Mouse (Mus musculus) embryonic facial prominence, embryonic 10.5 days (tissue): ENCODE measurements at regions not wholly inside any gene's neighbourhood (a gene's known extent, or its start where the extent isn't known, plus 50 kb on each side); places are given as distances from the start of the nearest gene placed in this dataset.

Experiments used
- DNase-seq: peaks from one replicate; pipeline ENCODE4 v3.0.0-alpha.2; 2017; ENCODE audit warnings: low spot score
- H3K27ac ChIP-seq: fragments of 300-500 bp; sonication (generic); replicated peaks from 2 replicates; pipeline ENCODE4 v1.5.1; 2016; ENCODE audit warnings: mild to moderate bottlenecking
- H3K27me3 ChIP-seq: fragments of 300-500 bp; sonication (generic); replicated peaks from 2 replicates; pipeline ENCODE4 v1.6.1; 2016; ENCODE audit warnings: low read depth, mild to moderate bottlenecking; ENCODE audit not compliant: poor library complexity, severe bottlenecking
- H3K36me3 ChIP-seq: fragments of 300-500 bp; sonication (generic); replicated peaks from 2 replicates; pipeline ENCODE4 v1.6.1; 2016; ENCODE audit warnings: mild to moderate bottlenecking, moderate library complexity
- H3K4me1 ChIP-seq: fragments of 300-500 bp; sonication (generic); 2 replicates; pipeline ENCODE4 v1.6.1; 2016
- H3K4me3 ChIP-seq: fragments of 300-500 bp; sonication (generic); 2 replicates; pipeline ENCODE4 v1.5.1; 2016; ENCODE audit warnings: mild to moderate bottlenecking, moderate library complexity
- H3K9me3 ChIP-seq: fragments of 300-500 bp; sonication (generic); 2 replicates; pipeline ENCODE4 v1.6.1; 2016; ENCODE audit warnings: mild to moderate bottlenecking
- WGBS: fragments of 180-500 bp; shearing (Covaris S2); methylation state at CpG from one replicate; pipeline ENCODE4 v1.1.7; 2016; 5-methylcytosine and 5-hydroxymethylcytosine counted together

- no peaks in the 10 kb centered on the region for H3K9me3 ChIP-seq
- no peak overlapping the region for H3K27ac ChIP-seq
- no peaks in the 10 kb centered on the region for H3K27me3 ChIP-seq
- H3K4me1 ChIP-seq: no peaks in the 10 kb centered on the region
- 85% methylated on average over 3 of the region's 3 CpGs for whole genome bisulfite sequencing
- no peaks in the 10 kb centered on the region for H3K36me3 ChIP-seq
- H3K4me3 ChIP-seq: no peak overlapping the region
- DNase-seq: no peak
These were observed 344.4 kb downstream of the Etv1 start for GRCm38 (mm10) chr12:39123391-39124095.

DNA sequence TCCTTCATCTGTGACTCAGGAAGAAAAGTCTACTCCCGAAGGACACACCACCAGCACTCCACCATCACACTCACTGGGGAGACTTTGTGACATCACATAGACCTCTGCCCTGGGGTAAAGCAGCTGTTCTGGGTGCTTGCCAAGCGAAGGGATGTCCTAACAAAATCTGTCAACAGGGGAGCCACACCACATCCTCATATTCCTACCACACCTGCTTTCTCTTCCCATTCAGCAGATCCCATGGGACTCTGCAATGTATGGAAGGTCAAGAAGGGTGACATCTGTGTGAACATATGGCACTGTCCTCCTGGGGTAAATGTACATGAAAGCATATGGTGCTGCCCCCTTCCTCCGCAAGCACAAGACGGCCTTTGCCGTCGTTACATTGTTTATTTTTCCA is 375.5 kb downstream of the Etv1 start:
- Histone ChIP-seq H3K27ac (no peak overlapping the region), H3K4me1 (peaks cover 4% of the 10 kb centered on the region), H3K27me3 (no peaks in the 10 kb centered on the region), H3K36me3 (no peaks in the 10 kb centered on the region), H3K9me3 (no peaks in the 10 kb centered on the region), H3K4me3 (no peak overlapping the region)
- DNase-seq: peak; percentile 29
- WGBS: 50% methylated on average over 6 of the region's 6 CpGs

GRCm38 (mm10) chr12:39176958-39177357 is 397.8 kb downstream of the Etv1 start:
- DNase-seq: no peak
- H3K27ac ChIP-seq: no peak overlapping the region
- 84% methylated on average over 4 of the region's 4 CpGs for WGBS

DNA sequence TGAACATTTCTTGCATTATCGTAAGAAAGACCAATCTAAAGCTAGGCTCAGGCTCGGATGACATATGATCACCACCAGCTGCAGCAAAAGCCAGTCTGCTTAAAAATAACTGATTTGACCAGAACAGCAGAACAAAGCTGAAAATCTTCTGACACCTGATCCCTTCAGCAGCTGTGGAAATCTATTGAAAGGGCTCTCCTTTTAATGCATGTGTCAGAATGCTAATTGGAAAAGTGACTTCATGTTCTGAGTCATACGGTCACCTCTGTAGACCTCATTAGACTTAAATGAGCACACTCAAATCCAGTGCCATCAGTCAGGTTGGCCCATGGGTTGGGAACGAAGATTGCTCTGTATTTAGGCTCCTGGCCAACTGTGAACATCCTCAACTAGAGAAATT is 444.9 kb downstream of the Etv1 start:
- no peaks in the 10 kb centered on the region for H3K9me3 ChIP-seq
- H3K27me3 ChIP-seq: no peaks in the 10 kb centered on the region
- 42% methylated on average over 4 of the region's 4 CpGs for WGBS
- H3K4me1 ChIP-seq: 0 out of 2 replicates have a peak, but pooled peaks cover 4% of the 10 kb centered on the region
- H3K27ac ChIP-seq: no peak overlapping the region
- peak; percentile 42 for DNase-seq
- H3K36me3 ChIP-seq: no peaks in the 10 kb centered on the region
- no peak overlapping the region for H3K4me3 ChIP-seq

More at GRCm38 (mm10) chr12:39176958-39177357, 397.8 kb downstream of the Etv1 start:
- Histone ChIP-seq H3K27me3 (no peaks in the 10 kb centered on the region), H3K36me3 (no peaks in the 10 kb centered on the region), H3K4me1 (no peaks in the 10 kb centered on the region), H3K4me3 (no peak overlapping the region), H3K9me3 (no peaks in the 10 kb centered on the region)

DNA sequence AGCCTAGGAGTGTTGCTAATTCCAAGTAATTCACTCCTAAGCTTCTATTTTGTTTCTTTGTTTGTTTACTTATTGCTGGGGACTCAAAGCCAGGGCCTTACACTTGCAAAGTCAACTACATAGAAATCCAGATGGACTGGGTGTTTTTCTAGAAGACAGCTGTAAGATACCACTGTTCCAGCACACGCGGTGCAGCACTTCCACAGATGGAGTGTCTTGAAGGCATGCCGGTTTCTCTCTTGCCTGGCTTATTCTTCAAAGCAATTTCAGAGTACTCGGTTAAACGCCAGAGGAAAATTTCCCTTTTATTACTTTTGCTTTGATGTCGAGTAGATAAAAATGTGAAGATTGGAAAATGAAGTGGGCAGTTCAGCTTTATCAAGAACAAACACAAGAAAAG is 477.4 kb downstream of the Etv1 start:
- no peaks in the 10 kb centered on the region for H3K36me3 ChIP-seq
- no peak overlapping the region for H3K27ac ChIP-seq
- no peak overlapping the region for H3K4me3 ChIP-seq
- no peaks in the 10 kb centered on the region for H3K9me3 ChIP-seq
- H3K27me3 ChIP-seq: no peaks in the 10 kb centered on the region
- no peak for DNase-seq
- 84% methylated on average over 6 of the region's 6 CpGs for WGBS
- no peaks in the 10 kb centered on the region for H3K4me1 ChIP-seq

DNA sequence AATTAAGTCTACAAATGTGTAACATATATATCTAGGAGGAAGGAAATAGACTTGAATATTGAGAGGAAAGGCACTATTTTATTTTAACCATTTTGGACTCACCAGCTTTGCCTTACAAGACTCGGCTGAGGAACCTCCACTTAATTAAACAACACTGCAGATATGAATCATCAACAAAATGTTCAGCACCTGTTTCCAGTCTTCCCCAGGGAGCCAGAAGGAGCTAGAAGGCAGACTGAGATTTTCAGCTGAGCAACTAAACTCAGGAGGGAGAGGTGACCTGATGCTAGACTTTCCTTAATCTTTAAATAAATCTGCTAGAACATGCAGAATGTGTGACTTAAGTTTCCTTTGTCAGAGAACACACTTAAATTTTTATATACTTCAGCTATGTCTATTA is 478.4 kb downstream of the Etv1 start:
- no peaks in the 10 kb centered on the region for H3K27me3 ChIP-seq
- H3K36me3 ChIP-seq: no peaks in the 10 kb centered on the region
- H3K4me1 ChIP-seq: no peaks in the 10 kb centered on the region
- no peak overlapping the region for H3K4me3 ChIP-seq
- WGBS: 86% methylated on average over 1 of the region's 1 CpGs
- H3K9me3 ChIP-seq: no peaks in the 10 kb centered on the region
- no peak for DNase-seq
- H3K27ac ChIP-seq: no peak overlapping the region

GRCm38 (mm10) chr12:39289676-39290075 is 510.5 kb downstream of the Etv1 start:
- no peaks in the 10 kb centered on the region for H3K36me3 ChIP-seq
- no peak for DNase-seq
- H3K4me3 ChIP-seq: no peak overlapping the region
- 73% methylated on average over 2 of the region's 2 CpGs for WGBS
- no peaks in the 10 kb centered on the region for H3K9me3 ChIP-seq
- no peaks in the 10 kb centered on the region for H3K27me3 ChIP-seq
- no peak overlapping the region for H3K27ac ChIP-seq
- no peaks in the 10 kb centered on the region for H3K4me1 ChIP-seq

GRCm38 (mm10) chr12:39301351-39302212 is 522.4 kb downstream of the Etv1 start:
- no peaks in the 10 kb centered on the region for H3K9me3 ChIP-seq
- H3K27ac ChIP-seq: peak overlapping the region; percentile 40
- peaks cover 11% of the 10 kb centered on the region for H3K4me1 ChIP-seq
- H3K36me3 ChIP-seq: no peaks in the 10 kb centered on the region
- DNase-seq: peak; percentile 35
- H3K27me3 ChIP-seq: no peaks in the 10 kb centered on the region
- H3K4me3 ChIP-seq: no peak overlapping the region
- WGBS: 35% methylated on average over 13 of the region's 13 CpGs

GRCm38 (mm10) chr12:39302213-39302591 is 523.0 kb downstream of the Etv1 start:
- 70% methylated on average over 2 of the region's 2 CpGs for WGBS
- Histone ChIP-seq H3K27me3 (no peaks in the 10 kb centered on the region), H3K27ac (peak overlapping the region; percentile 40; the same call in 1 of the 2 replicates), H3K36me3 (no peaks in the 10 kb centered on the region), H3K9me3 (no peaks in the 10 kb centered on the region), H3K4me3 (no peak overlapping the region), H3K4me1 (peaks cover 11% of the 10 kb centered on the region)
- DNase-seq: no peak

DNA sequence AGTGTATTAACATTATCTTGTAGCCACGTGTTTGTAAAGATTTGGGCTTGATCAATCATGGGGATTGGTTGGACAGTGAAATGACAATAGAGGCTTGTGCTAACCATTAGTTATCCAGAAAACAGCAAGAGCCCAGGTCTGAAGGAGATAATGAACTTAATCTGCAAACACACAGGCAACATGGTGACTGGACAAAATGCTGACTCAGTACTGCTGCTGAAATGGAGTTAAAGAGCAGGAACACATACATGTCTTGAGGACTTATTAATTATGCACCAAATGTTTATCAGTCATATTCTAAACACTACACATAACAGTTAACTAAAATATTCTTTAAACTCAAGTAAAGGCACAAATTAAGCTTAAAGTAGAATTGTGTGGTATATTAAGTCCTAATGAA is 528.6 kb downstream of the Etv1 start:
- H3K4me3 ChIP-seq: no peak overlapping the region
- WGBS: 86% methylated on average over 1 of the region's 1 CpGs
- DNase-seq: no peak
- no peaks in the 10 kb centered on the region for H3K9me3 ChIP-seq
- no peak overlapping the region for H3K27ac ChIP-seq
- H3K27me3 ChIP-seq: no peaks in the 10 kb centered on the region
- no peaks in the 10 kb centered on the region for H3K36me3 ChIP-seq
- no peaks in the 10 kb centered on the region for H3K4me1 ChIP-seq

DNA sequence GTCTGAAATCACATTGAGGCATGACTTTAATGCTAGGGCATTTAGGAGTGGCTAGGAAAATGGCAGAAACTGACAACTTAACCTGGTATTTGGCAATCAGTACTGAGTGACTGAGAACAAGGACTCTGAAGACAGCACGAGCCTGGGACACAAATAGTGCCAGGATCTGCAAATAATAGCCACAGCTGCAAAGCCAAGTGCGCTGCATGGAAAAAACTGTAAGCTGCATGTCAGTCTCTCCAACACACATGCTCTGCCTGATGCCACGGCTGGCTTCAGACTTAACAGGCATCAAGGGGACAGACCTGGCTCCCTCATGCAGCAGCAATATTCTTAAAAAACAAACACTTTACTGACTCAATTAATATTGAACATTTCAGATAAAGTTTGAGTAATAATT is 530.7 kb downstream of the Etv1 start:
- Histone ChIP-seq H3K4me3 (no peak overlapping the region), H3K36me3 (no peaks in the 10 kb centered on the region), H3K9me3 (no peaks in the 10 kb centered on the region), H3K27ac (no peak overlapping the region), H3K27me3 (no peaks in the 10 kb centered on the region), H3K4me1 (no peaks in the 10 kb centered on the region)
- DNase-seq: no peak
- WGBS: 77% methylated on average over 3 of the region's 3 CpGs

- no peak overlapping the region for H3K27ac ChIP-seq
- 90% methylated on average over 4 of the region's 4 CpGs for WGBS
- H3K4me3 ChIP-seq: no peak overlapping the region
- no peaks in the 10 kb centered on the region for H3K36me3 ChIP-seq
- no peaks in the 10 kb centered on the region for H3K27me3 ChIP-seq
- no peaks in the 10 kb centered on the region for H3K4me1 ChIP-seq
- H3K9me3 ChIP-seq: no peaks in the 10 kb centered on the region
- DNase-seq: no peak
These were observed 538.0 kb downstream of the Etv1 start for GRCm38 (mm10) chr12:39317229-39317628.

DNA sequence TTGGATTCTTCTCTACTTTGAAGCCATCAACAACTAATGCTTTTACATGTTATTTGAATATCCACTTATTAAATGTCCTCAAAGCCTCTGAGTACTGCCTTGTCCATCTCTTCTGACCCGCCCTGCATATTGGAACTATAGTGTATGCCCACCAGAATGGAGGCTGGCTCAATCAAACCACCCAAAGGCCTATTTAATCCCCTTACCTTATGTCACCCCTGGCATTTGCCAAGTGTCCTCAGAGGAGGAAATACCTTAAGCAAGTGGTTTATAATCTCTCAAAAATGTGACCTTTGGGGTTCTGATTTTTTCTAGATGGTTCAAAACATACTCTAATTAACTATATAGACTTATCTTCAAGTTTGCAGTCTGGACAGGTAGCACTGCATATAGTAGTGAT is 542.3 kb downstream of the Etv1 start:
- 84% methylated on average over 1 of the region's 1 CpGs for WGBS
- Histone ChIP-seq H3K27me3 (no peaks in the 10 kb centered on the region), H3K9me3 (no peaks in the 10 kb centered on the region), H3K4me3 (no peak overlapping the region), H3K4me1 (peaks cover 3% of the 10 kb centered on the region; the same call in 1 of the 2 replicates), H3K27ac (no peak overlapping the region), H3K36me3 (no peaks in the 10 kb centered on the region)
- DNase-seq: no peak
